In genomic region chr7:44813985-44814384, GRCm38 (mm10) we compare ENCODE assay signal across 21 mouse cellular contexts. TPM values are rescaled to one million over a fixed set of nuclear protein-coding genes. Genes with fewer than 3 reads are reported as not detected.
DNase-seq lines count a peak whose midpoint lies in the region; ATAC-seq and TF ChIP-seq lines count a peak whose summit lies in the region.
"Had no signal": no experiment of that assay in that cellular context is flagged by ENCODE, and none has a peak within 500 bp of the region (broad histone marks: within the 10 kb centered on the region; RNA-seq: fewer than 3 reads in every experiment).

No protein-coding gene starts in this region.

- 90% methylated on average over 3 of the region's 3 CpGs for WGBS in limb, embryonic 11.5 days
- WGBS in limb, embryonic 10.5 days = 86% methylated on average over 3 of the region's 3 CpGs
- WGBS in liver, embryonic 14.5 days (ENCODE audit: insufficient replicate concordance) = 65% methylated on average over 3 of the region's 3 CpGs

- no peak overlapping the region for H3K4me2 ChIP-seq in limb, embryonic 11.5 days (ENCODE audit: low read depth, severe bottlenecking)
- H3K4me2 ChIP-seq in liver, embryonic 14.5 days (ENCODE audit: low read depth) = peak overlapping the region; percentile 4; the same call in 1 of the 2 replicates
- H3K4me2 ChIP-seq: stomach, embryonic 15.5 days had no signal

- DNase-seq in gastrocnemius, adult 2 months = no peak
- DNase-seq in gastrocnemius, postnatal 14 days = no peak
- peak; percentile 9 for DNase-seq in limb, embryonic 11.5 days (ENCODE audit: low spot score)
- DNase-seq in limb, embryonic 10.5 days (ENCODE audit: low spot score) = no peak
- DNase-seq in G1E (ENCODE audit: low spot score) = no peak
- DNase-seq in liver, embryonic 14.5 days (ENCODE audit: low read depth in 3 of 3, low spot score in 3 of 3) = no peak
- no peak for DNase-seq in right cerebral cortex, postnatal 4 days
- DNase-seq in right cerebral cortex, postnatal 36 days (ENCODE audit: low spot score in 2 of 2) = no peak
- DNase-seq: adrenal gland, postnatal 10 days; cerebellum, adult 11-12 months; cerebellum, postnatal 36 days; forebrain, postnatal 0 days; kidney, adult 8-10 months; kidney, postnatal 36 days; lung, adult 2 months; retina, postnatal 1 day; thymus, postnatal 25 days had no signal

- TF ChIP-seq CTCF in gastrocnemius, adult 2 months (IDR thresholded peaks at IDR 0.05) = no peak
- no peak for TF ChIP-seq CTCF in G1E (IDR thresholded peaks at IDR 0.05; ENCODE audit: low read depth, low read length)
- TF ChIP-seq CTCF in liver, embryonic 14.5 days (IDR thresholded peaks at IDR 0.05; ENCODE audit: low read depth) = no peak

- no peaks in the 10 kb centered on the region for H3K9me3 ChIP-seq in limb, embryonic 11.5 days (ENCODE audit: control insufficient read depth, low read length)
- no peaks in the 10 kb centered on the region for H3K9me3 ChIP-seq in limb, embryonic 10.5 days (replicated peaks)
- H3K9me3 ChIP-seq in G1E (replicated peaks) = no peaks in the 10 kb centered on the region
- H3K9me3 ChIP-seq in liver, embryonic 14.5 days (ENCODE audit: control insufficient read depth, low read length) = no peaks in the 10 kb centered on the region
- H3K9me3 ChIP-seq: heart, embryonic 12.5 days; stomach, embryonic 15.5 days had no signal

- no peak overlapping the region for H3K27ac ChIP-seq in gastrocnemius, adult 2 months
- H3K27ac ChIP-seq in limb, embryonic 11.5 days (replicated peaks; ENCODE audit: low read depth, low read length) = no peak overlapping the region
- H3K27ac ChIP-seq in limb, embryonic 10.5 days = no peak overlapping the region
- H3K27ac ChIP-seq in liver, embryonic 14.5 days = no peak overlapping the region
- H3K27ac ChIP-seq: hindbrain, postnatal 0 days; macrophage; stomach, embryonic 15.5 days had no signal

- H3K9ac ChIP-seq in limb, embryonic 11.5 days (ENCODE audit: low read length) = no peak overlapping the region
- H3K9ac ChIP-seq in liver, embryonic 14.5 days (replicated peaks) = no peak overlapping the region
- H3K9ac ChIP-seq: forebrain, postnatal 0 days; heart, embryonic 12.5 days; stomach, embryonic 15.5 days had no signal

- H3K4me1 ChIP-seq in limb, embryonic 11.5 days (ENCODE audit: control insufficient read depth, insufficient read depth, low read length) = peaks cover 17% of the 10 kb centered on the region
- peaks cover 36% of the 10 kb centered on the region for H3K4me1 ChIP-seq in limb, embryonic 10.5 days
- H3K4me1 ChIP-seq in G1E (ENCODE audit: insufficient read depth, low read depth, low read length) = peaks cover 38% of the 10 kb centered on the region
- peaks cover 16 to 24% of the 10 kb centered on the region in 2 experiments for H3K4me1 ChIP-seq in liver, embryonic 14.5 days (replicated peaks; ENCODE audit: control insufficient read depth in 2 of 2, insufficient read depth in 2 of 2, low read length in 1 of 2)

- H3K27me3 ChIP-seq in limb, embryonic 11.5 days (ENCODE audit: control insufficient read depth, insufficient read depth, low read length) = no peaks in the 10 kb centered on the region
- H3K27me3 ChIP-seq in limb, embryonic 10.5 days (ENCODE audit: low read depth, poor library complexity, severe bottlenecking) = no peaks in the 10 kb centered on the region
- H3K27me3 ChIP-seq in G1E (ENCODE audit: insufficient read depth, low read length) = no peaks in the 10 kb centered on the region
- H3K27me3 ChIP-seq in liver, embryonic 14.5 days (ENCODE audit: control insufficient read depth, insufficient read depth, low read length) = no peaks in the 10 kb centered on the region
- H3K27me3 ChIP-seq: heart, embryonic 12.5 days; stomach, embryonic 15.5 days had no signal

- ATAC-seq in limb, embryonic 11.5 days (ENCODE audit: insufficient number of reproducible peaks, low FRiP score, low TSS enrichment, low read depth) = no peak
- ATAC-seq in G1E (ENCODE audit: extremely low read depth, insufficient number of reproducible peaks, low FRiP score, poor library complexity, severe bottlenecking) = no peak
- no peak for ATAC-seq in liver, embryonic 14.5 days (ENCODE audit: insufficient read depth)
- ATAC-seq: forebrain, postnatal 0 days; hindbrain, postnatal 0 days had no signal

- H3K36me3 ChIP-seq in limb, embryonic 11.5 days (ENCODE audit: control insufficient read depth, insufficient read depth, low read length) = peaks cover 3% of the 10 kb centered on the region; the same call in 1 of the 2 replicates
- H3K36me3 ChIP-seq in limb, embryonic 10.5 days = peaks cover 45% of the 10 kb centered on the region
- peaks cover 76% of the 10 kb centered on the region for H3K36me3 ChIP-seq in G1E (replicated peaks)
- peaks cover 4% of the 10 kb centered on the region; the same call in 1 of the 2 replicates for H3K36me3 ChIP-seq in liver, embryonic 14.5 days (replicated peaks; ENCODE audit: control insufficient read depth, insufficient read depth, low read depth)

- intact Hi-C loops in gastrocnemius, adult 2 months (cut with DNase I) = loop anchor here (10.0 kb wide), 1 partner anchor 169 kb away; no protein-coding TSS in a partner anchor
- intact Hi-C loops in gastrocnemius, postnatal 14 days (cut with DNase I; ENCODE audit: low total_unique reads) = loop anchor here (10.0 kb wide), 1 partner anchor 49 kb away; no protein-coding TSS in a partner anchor

- TF ChIP-seq EP300 in liver, embryonic 14.5 days (IDR thresholded peaks at IDR 0.05; ENCODE audit: low read depth) = no peak

- peak overlapping the region; percentile 99 for H3K4me3 ChIP-seq in gastrocnemius, adult 2 months
- no peak overlapping the region for H3K4me3 ChIP-seq in limb, embryonic 11.5 days (ENCODE audit: low read depth, low read length)
- no peak overlapping the region for H3K4me3 ChIP-seq in limb, embryonic 10.5 days
- H3K4me3 ChIP-seq in G1E (ENCODE audit: low read depth, low read length) = peak overlapping the region; percentile 14; the same call in 1 of the 2 replicates
- no peak overlapping the region for H3K4me3 ChIP-seq in liver, embryonic 14.5 days (ENCODE audit: insufficient read depth in 1 of 2, low read depth in 2 of 2, low read length in 2 of 2)
- H3K4me3 ChIP-seq: heart, embryonic 12.5 days; stomach, embryonic 15.5 days had no signal

RNA-seq across cellular contexts. Expression of gene Nup62, which starts 1.9 kb away (rescaled TPM):
- 10 to 100 TPM; 21.8 to 26.6 TPM for total RNA-seq in gastrocnemius, adult 2 months (2021)
- total RNA-seq in gastrocnemius, postnatal 14 days (2021) = 10 to 100 TPM; 21.2 to 28.1 TPM
- 81.7 and 82.6 TPM in 2 replicates for polyA plus RNA-seq in limb, embryonic 11.5 days (2014; fragmentation: Nextera tagmentation; extraction: Ambion mirVana)
- polyA plus RNA-seq in limb, embryonic 10.5 days (2016; fragmentation: Nextera tagmentation; extraction: Ambion mirVana) = 174 and 181 TPM in 2 replicates
- total RNA-seq in G1E (2014; fragmentation: Nextera tagmentation) = 96.5 and 160 TPM in 2 replicates
- 94.9 and 102 TPM in 2 replicates for total RNA-seq in G1E (2017)
- polyA plus RNA-seq in G1E (2012) = 85.4 and 157 TPM in 2 replicates
- 44.8 and 50.2 TPM in 2 replicates for polyA plus RNA-seq in liver, embryonic 14.5 days (2012; rRNA removed)
- polyA plus RNA-seq in liver, embryonic 14.5 days (2014; fragmentation: Nextera tagmentation; extraction: Ambion mirVana) = 31.5 and 32.8 TPM in 2 replicates

RNA-seq across cellular contexts. Expression of gene Il4i1, which starts 2.2 kb away (rescaled TPM):
- total RNA-seq in gastrocnemius, adult 2 months (2021) = 1 to 10 TPM; 1.6 to 3.3 TPM
- total RNA-seq in gastrocnemius, postnatal 14 days (2021) = 1 to 10 TPM; 2.3 to 2.6 TPM
- 1.1 TPM in 2 replicates for polyA plus RNA-seq in limb, embryonic 11.5 days (2014; fragmentation: Nextera tagmentation; extraction: Ambion mirVana)
- polyA plus RNA-seq in limb, embryonic 10.5 days (2016; fragmentation: Nextera tagmentation; extraction: Ambion mirVana) = 0.89 and 0.94 TPM in 2 replicates
- total RNA-seq in G1E (2014; fragmentation: Nextera tagmentation) (4.2 and 14.4 TPM in 2 replicates), G1E (2017) (1.3 and 2.4 TPM in 2 replicates)
- polyA plus RNA-seq in G1E (2012) = 3.1 and 3.2 TPM in 2 replicates
- polyA plus RNA-seq in liver, embryonic 14.5 days (2012; rRNA removed) = 0.36 and 0.40 TPM in 2 replicates
- 0.22 and 0.52 TPM in 2 replicates for polyA plus RNA-seq in liver, embryonic 14.5 days (2014; fragmentation: Nextera tagmentation; extraction: Ambion mirVana)

RNA-seq across cellular contexts. Expression of gene Atf5, which starts 2.5 kb away (rescaled TPM):
- 100 to 1,000 TPM in 1 of 2 experiments, 10 to 100 TPM in 1; 74.7 to 115 TPM for total RNA-seq in gastrocnemius, adult 2 months (2021)
- 10 to 100 TPM; 54.5 to 62.2 TPM for total RNA-seq in gastrocnemius, postnatal 14 days (2021)
- polyA plus RNA-seq in limb, embryonic 11.5 days (2014; fragmentation: Nextera tagmentation; extraction: Ambion mirVana) = 2.1 and 2.3 TPM in 2 replicates
- polyA plus RNA-seq in limb, embryonic 10.5 days (2016; fragmentation: Nextera tagmentation; extraction: Ambion mirVana) = 3.1 and 3.4 TPM in 2 replicates
- total RNA-seq in G1E (2014; fragmentation: Nextera tagmentation) (37.7 and 58.5 TPM in 2 replicates), G1E (2017) (5.2 and 8.6 TPM in 2 replicates)
- 282 and 396 TPM in 2 replicates for polyA plus RNA-seq in G1E (2012)
- 33.8 and 36.4 TPM in 2 replicates for polyA plus RNA-seq in liver, embryonic 14.5 days (2012; rRNA removed)
- 2.5 TPM in 2 replicates for polyA plus RNA-seq in liver, embryonic 14.5 days (2014; fragmentation: Nextera tagmentation; extraction: Ambion mirVana)

RNA-seq across cellular contexts. Expression of gene Akt1s1, which starts 34.8 kb away (rescaled TPM):
- 100 to 1,000 TPM; 128 to 137 TPM for total RNA-seq in gastrocnemius, adult 2 months (2021)
- 10 to 100 TPM; 85.9 to 86.7 TPM for total RNA-seq in gastrocnemius, postnatal 14 days (2021)
- polyA plus RNA-seq in limb, embryonic 11.5 days (2014; fragmentation: Nextera tagmentation; extraction: Ambion mirVana) = 38.6 and 63.4 TPM in 2 replicates
- 96.4 and 99.6 TPM in 2 replicates for polyA plus RNA-seq in limb, embryonic 10.5 days (2016; fragmentation: Nextera tagmentation; extraction: Ambion mirVana)
- total RNA-seq in G1E (2014; fragmentation: Nextera tagmentation) = 13.3 and 14.4 TPM in 2 replicates
- 23.7 and 32.5 TPM in 2 replicates for total RNA-seq in G1E (2017)
- 290 and 566 TPM in 2 replicates for polyA plus RNA-seq in G1E (2012)
- 25.8 and 36.4 TPM in 2 replicates for polyA plus RNA-seq in liver, embryonic 14.5 days (2012; rRNA removed)
- polyA plus RNA-seq in liver, embryonic 14.5 days (2014; fragmentation: Nextera tagmentation; extraction: Ambion mirVana) = 10.0 and 10.6 TPM in 2 replicates

RNA-seq across cellular contexts. Expression of gene Tbc1d17, which starts 34.9 kb away (rescaled TPM):
- total RNA-seq in gastrocnemius, adult 2 months (2021) = 10 to 100 TPM; 40.8 to 56.4 TPM
- total RNA-seq in gastrocnemius, postnatal 14 days (2021) = 10 to 100 TPM; 28.2 to 38.9 TPM
- 60.9 and 69.0 TPM in 2 replicates for polyA plus RNA-seq in limb, embryonic 11.5 days (2014; fragmentation: Nextera tagmentation; extraction: Ambion mirVana)
- 71.4 and 75.2 TPM in 2 replicates for polyA plus RNA-seq in limb, embryonic 10.5 days (2016; fragmentation: Nextera tagmentation; extraction: Ambion mirVana)
- total RNA-seq in G1E (2014; fragmentation: Nextera tagmentation) = 32.3 and 33.5 TPM in 2 replicates
- total RNA-seq in G1E (2017) = 25.7 and 33.5 TPM in 2 replicates
- polyA plus RNA-seq in G1E (2012) = 65.4 and 75.7 TPM in 2 replicates
- 12.9 and 16.2 TPM in 2 replicates for polyA plus RNA-seq in liver, embryonic 14.5 days (2012; rRNA removed)
- polyA plus RNA-seq in liver, embryonic 14.5 days (2014; fragmentation: Nextera tagmentation; extraction: Ambion mirVana) = 18.3 and 20.2 TPM in 2 replicates

Comparison
In these comparisons a context has a peak if more than half of its experiments do, and no peak if none do; other contexts are left out.
1. H3K4me3 ChIP-seq: peak in gastrocnemius, adult 2 months (single experiment) and G1E (single experiment); none in limb, embryonic 11.5 days (single experiment), limb, embryonic 10.5 days (single experiment) and liver, embryonic 14.5 days (0 of 2).